Mouse (Mus musculus): Measurements from ENCODE around the gene Zfp386.

DNA sequence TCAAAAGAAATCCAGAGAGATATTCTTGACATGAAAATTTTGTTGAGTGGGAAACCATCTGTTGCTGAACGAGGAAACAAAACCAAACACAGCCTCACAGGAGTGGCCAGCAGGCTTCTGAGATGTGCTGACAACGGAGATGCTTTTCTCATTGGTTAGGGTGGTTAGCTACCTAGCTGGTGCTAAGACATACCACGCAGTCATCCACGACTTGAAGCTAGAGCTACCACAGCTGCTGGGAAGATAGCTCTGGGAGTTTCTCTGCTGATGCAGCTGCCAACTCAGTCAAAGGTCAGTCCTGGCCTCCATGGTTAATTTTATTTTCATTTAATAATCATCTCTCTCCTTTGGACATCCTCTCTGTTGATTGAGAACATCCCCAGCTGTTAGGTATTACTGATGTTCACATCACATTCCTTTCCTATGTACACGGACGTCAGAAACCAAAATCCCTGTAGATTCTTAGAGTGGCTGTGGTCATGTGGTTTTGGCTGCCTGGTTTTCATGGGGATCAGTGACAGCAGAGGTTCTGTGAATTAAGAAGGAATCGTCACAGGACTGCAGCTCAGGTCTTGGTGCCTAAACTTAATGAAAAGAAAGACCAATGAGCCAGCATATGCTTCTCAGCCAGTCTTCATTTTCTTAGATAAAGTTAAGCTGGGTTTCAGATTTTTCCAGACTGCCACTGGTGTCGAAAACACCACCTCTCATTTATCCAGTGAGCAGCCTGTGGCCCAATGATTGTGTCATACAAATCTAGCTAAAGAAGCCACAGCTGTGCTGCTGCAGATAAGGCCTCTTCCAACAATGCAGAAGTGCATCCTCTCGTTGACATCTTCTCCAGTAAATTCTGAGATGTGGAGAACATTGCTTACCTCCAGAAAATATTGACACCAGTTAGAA, 62.2 kb downstream of the Zfp386 start:
- TF ChIP-seq CTCF (IDR thresholded peaks at IDR 0.05; ENCODE audit: control insufficient read depth, insufficient read depth, low read length): no peak
- no peak for TF ChIP-seq POLR2A (IDR thresholded peaks at IDR 0.05; ENCODE audit: borderline replicate concordance, control insufficient read depth, low read depth, low read length)
